Mouse (Mus musculus) limb, embryonic 10.5 days (tissue): ENCODE data around the gene Krtap4-16. TPM values are rescaled to one million over a fixed set of nuclear protein-coding genes. Genes with fewer than 3 reads are reported as not detected.

ENCODE experiments used
- polyA plus RNA-seq: library from polyadenylated mRNA; unstranded; fragments of >200 nt; fragmentation: Nextera tagmentation; extraction: Ambion mirVana; gene quantifications from 2 replicates; pipeline ENCODE4 v1.2.1, GENCODE M21; 2016

Gene Krtap4-16
- polyA plus RNA-seq, 1 experiment from 2014 or later: not detected

Other genes starting within 250 kb of the Krtap4-16 start
- not detected in 2 replicates for gene Gm11938, start 248.3 kb downstream of the Krtap4-16 start, polyA plus RNA-seq
- not detected in 2 replicates for gene Gm11937, start 241.4 kb downstream of the Krtap4-16 start, polyA plus RNA-seq
- gene Krtap2-4, start 236.8 kb downstream of the Krtap4-16 start, polyA plus RNA-seq: not detected in 2 replicates
- gene Gm11562, start 231.2 kb downstream of the Krtap4-16 start, polyA plus RNA-seq: not detected in 2 replicates
- not detected in 2 replicates for gene Krtap4-1, start 223.4 kb downstream of the Krtap4-16 start, polyA plus RNA-seq
- not detected in 2 replicates for gene Krtap4-2, start 216.5 kb downstream of the Krtap4-16 start, polyA plus RNA-seq
- not detected in 2 replicates for gene Krtap4-7, start 207.5 kb downstream of the Krtap4-16 start, polyA plus RNA-seq
- gene Gm11555, start 201.4 kb downstream of the Krtap4-16 start, polyA plus RNA-seq: not detected in 2 replicates
- gene Gm11563, start 192.6 kb downstream of the Krtap4-16 start, polyA plus RNA-seq: not detected in 2 replicates
- gene Krtap4-6, start 185.6 kb downstream of the Krtap4-16 start, polyA plus RNA-seq: not detected in 2 replicates
- not detected in 2 replicates for gene Gm14190, start 160.9 kb downstream of the Krtap4-16 start, polyA plus RNA-seq
- gene Gm14180, start 117.3 kb downstream of the Krtap4-16 start, polyA plus RNA-seq: not detected in 2 replicates
- not detected in 2 replicates for gene Gm11595, start 78.7 kb downstream of the Krtap4-16 start, polyA plus RNA-seq
- not detected in 2 replicates for gene Krtap4-8, start 70.9 kb downstream of the Krtap4-16 start, polyA plus RNA-seq
- gene Krtap4-9, start 66.4 kb downstream of the Krtap4-16 start, polyA plus RNA-seq: not detected in 2 replicates
- not detected in 2 replicates for gene Gm11596, start 58.1 kb downstream of the Krtap4-16 start, polyA plus RNA-seq
- not detected in 2 replicates for gene Gm11569, start 52.7 kb downstream of the Krtap4-16 start, polyA plus RNA-seq
- gene Gm11554, start 47.2 kb downstream of the Krtap4-16 start, polyA plus RNA-seq: not detected in 2 replicates
- not detected in 2 replicates for gene Krtap4-13, start 41.7 kb downstream of the Krtap4-16 start, polyA plus RNA-seq
- not detected in 2 replicates for gene Gm11564, start 35.9 kb downstream of the Krtap4-16 start, polyA plus RNA-seq
- not detected in 2 replicates for gene 2300003K06Rik, start 13.5 kb downstream of the Krtap4-16 start, polyA plus RNA-seq
- gene Gm11568, start 6.3 kb upstream of the Krtap4-16 start, polyA plus RNA-seq: not detected in 2 replicates
- not detected in 2 replicates for gene Gm11559, start 12.9 kb upstream of the Krtap4-16 start, polyA plus RNA-seq
- not detected in 2 replicates for gene Krtap9-1, start 21.8 kb upstream of the Krtap4-16 start, polyA plus RNA-seq
- gene Gm11567, start 27.6 kb upstream of the Krtap4-16 start, polyA plus RNA-seq: not detected in 2 replicates
- not detected in 2 replicates for gene Krtap31-1, start 56.3 kb upstream of the Krtap4-16 start, polyA plus RNA-seq
- not detected in 2 replicates for gene Gm11565, start 63.1 kb upstream of the Krtap4-16 start, polyA plus RNA-seq
- gene Krtap31-2, start 84.7 kb upstream of the Krtap4-16 start, polyA plus RNA-seq: not detected in 2 replicates
- not detected in 2 replicates for gene Krtap9-5, start 96.9 kb upstream of the Krtap4-16 start, polyA plus RNA-seq
- not detected in 2 replicates for gene Krtap29-1, start 127.4 kb upstream of the Krtap4-16 start, polyA plus RNA-seq
- gene Krtap16-1, start 135.0 kb upstream of the Krtap4-16 start, polyA plus RNA-seq: not detected in 2 replicates
- 0.68 and 0.90 TPM in 2 replicates for gene Krtap17-1, start 142.4 kb upstream of the Krtap4-16 start, polyA plus RNA-seq
- not detected in 2 replicates for gene Krt33a, start 164.6 kb upstream of the Krtap4-16 start, polyA plus RNA-seq
- gene Krt33b, start 178.3 kb upstream of the Krtap4-16 start, polyA plus RNA-seq: not detected in 2 replicates
- gene Krt34, start 189.9 kb upstream of the Krtap4-16 start, polyA plus RNA-seq: not detected in 2 replicates
- not detected in 2 replicates for gene Krt31, start 198.9 kb upstream of the Krtap4-16 start, polyA plus RNA-seq
- gene Krt32, start 236.6 kb upstream of the Krtap4-16 start, polyA plus RNA-seq: not detected in 2 replicates
- 0.08 TPM in 1 of 2 replicates, not detected in the other for gene Krt35, start 244.6 kb upstream of the Krtap4-16 start, polyA plus RNA-seq